Comparison of ENCODE assay signal across 24 mouse cellular contexts in genomic region chr10:95449033-95449432, GRCm38 (mm10). TPM values are rescaled to one million over a fixed set of nuclear protein-coding genes. Genes with fewer than 3 reads are reported as not detected.
DNase-seq lines count a peak whose midpoint lies in the region; ATAC-seq lines count a peak whose summit lies in the region.
"Had no signal": no experiment of that assay in that cellular context is flagged by ENCODE, and none has a peak within 500 bp of the region (broad histone marks: within the 10 kb centered on the region; RNA-seq: fewer than 3 reads in every experiment).

No protein-coding gene starts in this region.

- no peak for DNase-seq in frontal cortex, postnatal 14 days (ENCODE audit: low spot score in 2 of 2)
- peak; percentile 83 for DNase-seq in 416B (ENCODE audit: low read depth)
- DNase-seq in embryo, embryonic 10.5 days (ENCODE audit: low spot score) = no peak
- DNase-seq in limb, embryonic 10.5 days (ENCODE audit: low spot score) = no peak
- DNase-seq: adrenal gland, adult 8-10 months; adrenal gland, postnatal 14 days; adrenal gland, postnatal 36 days; cerebellum, adult 18-20 months; cerebellum, adult 8-10 months; cerebellum, adult 9-11 months; cerebellum, postnatal 14 days; cerebellum, postnatal 36 days; embryo, embryonic 11 days had no signal

- WGBS in limb, embryonic 10.5 days = 89% methylated on average over 6 of the region's 6 CpGs

- H3K27ac ChIP-seq in limb, embryonic 10.5 days = no peak overlapping the region
- H3K27ac ChIP-seq: embryonic facial prominence, embryonic 13.5 days; embryonic facial prominence, embryonic 15.5 days; forebrain, embryonic 10.5 days; forebrain, embryonic 12.5 days had no signal

- no peaks in the 10 kb centered on the region for H3K4me1 ChIP-seq in limb, embryonic 10.5 days
- H3K4me1 ChIP-seq: embryonic facial prominence, embryonic 13.5 days; embryonic facial prominence, embryonic 15.5 days; forebrain, embryonic 10.5 days; forebrain, embryonic 12.5 days had no signal

- H3K4me3 ChIP-seq in limb, embryonic 10.5 days = no peak overlapping the region
- H3K4me3 ChIP-seq: embryonic facial prominence, embryonic 13.5 days; embryonic facial prominence, embryonic 15.5 days; erythroblast, embryonic 14.5 days; forebrain, embryonic 10.5 days; forebrain, embryonic 12.5 days had no signal

- ATAC-seq in frontal cortex, adult (ENCODE audit: low TSS enrichment) = peak; percentile 47
- ATAC-seq in common myeloid progenitor, adult 5-6 weeks (replicated peaks; ENCODE audit: low read depth, poor library complexity, severe bottlenecking) = 0 out of 2 replicates have a peak, but pooled peaks have one; percentile 42
- ATAC-seq: activated CD4-positive, CD25-positive, alpha-beta regulatory T cell, adult 4 months; forebrain, embryonic 14.5 days; forebrain, embryonic 16.5 days; Patski had no signal

- H3K9me3 ChIP-seq in limb, embryonic 10.5 days (replicated peaks) = no peaks in the 10 kb centered on the region
- H3K9me3 ChIP-seq: embryonic facial prominence, embryonic 13.5 days; embryonic facial prominence, embryonic 15.5 days; forebrain, embryonic 10.5 days; forebrain, embryonic 12.5 days had no signal

- H3K36me3 ChIP-seq in limb, embryonic 10.5 days = no peaks in the 10 kb centered on the region
- H3K36me3 ChIP-seq: embryonic facial prominence, embryonic 13.5 days; embryonic facial prominence, embryonic 15.5 days; forebrain, embryonic 10.5 days; forebrain, embryonic 12.5 days had no signal

- H3K27me3 ChIP-seq in limb, embryonic 10.5 days (ENCODE audit: low read depth, poor library complexity, severe bottlenecking) = no peaks in the 10 kb centered on the region
- H3K27me3 ChIP-seq: embryonic facial prominence, embryonic 13.5 days; embryonic facial prominence, embryonic 15.5 days; forebrain, embryonic 12.5 days; Patski had no signal

RNA-seq across cellular contexts. Expression of gene Socs2, which starts 32.1 kb away (rescaled TPM):
- 0.87 TPM in 1 of 2 replicates, not detected in the other for total RNA-seq in common myeloid progenitor, adult 5-6 weeks (2017)
- polyA plus RNA-seq in limb, embryonic 10.5 days (2016; fragmentation: Nextera tagmentation; extraction: Ambion mirVana) = 34.5 and 40.8 TPM in 2 replicates

RNA-seq across cellular contexts. Expression of gene Mrpl42, which starts 52.7 kb away (rescaled TPM):
- total RNA-seq in common myeloid progenitor, adult 5-6 weeks (2017) = 160 and 174 TPM in 2 replicates
- polyA plus RNA-seq in limb, embryonic 10.5 days (2016; fragmentation: Nextera tagmentation; extraction: Ambion mirVana) = 356 and 383 TPM in 2 replicates
